Mouse (Mus musculus) MEL (cell line): ENCODE data around the gene Cfap77. TPM values are rescaled to one million over a fixed set of nuclear protein-coding genes. Genes with fewer than 3 reads are reported as not detected.

Experiments used
- DNase-seq: peaks from one replicate; pipeline ENCODE4 v3.0.0; 2011; ENCODE audit warnings: low read depth, low spot score
- H3K27ac ChIP-seq: 2 replicates; pipeline ENCODE4 v1.5.1; 2012; ENCODE audit warnings: low read depth, mild to moderate bottlenecking, control low read depth, low read length, moderate library complexity; ENCODE audit not compliant: control insufficient read depth
- H3K27me3 ChIP-seq, 2 experiments: fragments of 150-350 bp in 1 of 2; sonication (generic) in 1 of 2; 2 replicates each; pipeline ENCODE4 v1.6.1; 2012; ENCODE audit warnings: low read length in 2 of 2, mild to moderate bottlenecking in 2 of 2, improper control_type of control experiment in 1 of 2, moderate library complexity in 1 of 2; ENCODE audit not compliant: insufficient read depth in 2 of 2, control insufficient read depth in 1 of 2
- H3K36me3 ChIP-seq, 2 experiments: 2 replicates each; pipeline ENCODE4 v1.6.1; 2012 to 2014; ENCODE audit warnings: low read length in 2 of 2, improper control_type of control experiment in 1 of 2, inconsistent platforms in 1 of 2, mild to moderate bottlenecking in 1 of 2; ENCODE audit not compliant: insufficient read depth in 2 of 2, control insufficient read depth in 1 of 2
- H3K4me1 ChIP-seq, 2 experiments: fragments of 150-350 bp in 1 of 2; sonication (generic) in 1 of 2; 2 replicates each; pipeline ENCODE4 v1.6.1; 2012; ENCODE audit warnings: low read length in 2 of 2, improper control_type of control experiment in 1 of 2, mild to moderate bottlenecking in 1 of 2; ENCODE audit not compliant: insufficient read depth in 2 of 2, control insufficient read depth in 1 of 2
- H3K4me3 ChIP-seq, 2 experiments: fragments of 150-350 bp in 1 of 2; sonication (generic) in 1 of 2; 2 replicates each; pipeline ENCODE4 v1.5.1; 2012; ENCODE audit warnings: low read depth in 2 of 2, low read length in 2 of 2, mild to moderate bottlenecking in 2 of 2, moderate library complexity in 2 of 2, control low read depth in 1 of 2, improper control_type of control experiment in 1 of 2; ENCODE audit not compliant: control insufficient read depth in 1 of 2, insufficient read depth in 1 of 2
- H3K79me2 ChIP-seq: 2 replicates; pipeline ENCODE4 v1.6.1; 2012; ENCODE audit warnings: mild to moderate bottlenecking, low read length, moderate library complexity; ENCODE audit not compliant: control insufficient read depth, poor library complexity, insufficient read depth
- H3K9ac ChIP-seq: 2 replicates; pipeline ENCODE4 v1.6.1; 2012; ENCODE audit warnings: low read depth, mild to moderate bottlenecking, control low read depth, low read length, moderate library complexity; ENCODE audit not compliant: control insufficient read depth, poor library complexity, severe bottlenecking
- H3K9me3 ChIP-seq: fragments of 150-350 bp; sonication (generic); replicated peaks from 2 replicates; pipeline ENCODE4 v1.6.1; 2012; ENCODE audit warnings: mild to moderate bottlenecking, low read length, improper control_type of control experiment, moderate library complexity; ENCODE audit not compliant: insufficient read depth
- CTCF ChIP-seq, 3 experiments: IDR thresholded peaks in 2 of 3; conservative IDR thresholded peaks in 1 of 3; 2 replicates each; pipeline ENCODE4 v1.5.1; 2011 to 2012; ENCODE audit warnings: low read length in 3 of 3, low read depth in 2 of 3, mild to moderate bottlenecking in 2 of 3, improper control_type of control experiment in 1 of 3, inconsistent platforms in 1 of 3, mixed read lengths in 1 of 3, moderate library complexity in 1 of 3; ENCODE audit not compliant: control insufficient read depth in 1 of 3, insufficient read depth in 1 of 3, poor library complexity in 1 of 3, severe bottlenecking in 1 of 3
- E2F4 ChIP-seq: IDR thresholded peaks from 2 replicates; pipeline ENCODE4 v1.6.1; 2011; ENCODE audit warnings: low read depth, low read length, improper control_type of control experiment, borderline replicate concordance
- ELF1 ChIP-seq: IDR thresholded peaks from 2 replicates; pipeline ENCODE4 v1.6.1; 2014; ENCODE audit warnings: low read depth, mild to moderate bottlenecking, inconsistent platforms, low read length, improper control_type of control experiment, moderate library complexity
- EP300 ChIP-seq, 2 experiments: IDR thresholded peaks; 2 replicates each; pipeline ENCODE4 v1.6.1; 2011; ENCODE audit warnings: improper control_type of control experiment in 2 of 2, low read length in 2 of 2, low read depth in 1 of 2, mild to moderate bottlenecking in 1 of 2
- ETS1 ChIP-seq: IDR thresholded peaks from 2 replicates; pipeline ENCODE4 v1.6.1; 2012; ENCODE audit warnings: low read depth, mild to moderate bottlenecking, inconsistent platforms, low read length, improper control_type of control experiment, moderate library complexity
- GATA1 ChIP-seq: IDR thresholded peaks from 2 replicates; pipeline ENCODE4 v1.6.1; 2011; ENCODE audit warnings: low read depth, low read length, improper control_type of control experiment
- HCFC1 ChIP-seq: IDR thresholded peaks from 2 replicates; pipeline ENCODE4 v1.6.1; 2012; ENCODE audit warnings: low read depth, mild to moderate bottlenecking, inconsistent platforms, low read length, improper control_type of control experiment, moderate library complexity
- KAT2A ChIP-seq: conservative IDR thresholded peaks from 2 replicates; pipeline ENCODE4 v1.6.1; 2012; ENCODE audit warnings: low read depth, low read length, improper control_type of control experiment, inconsistent platforms
- MAX ChIP-seq: IDR thresholded peaks from 2 replicates; pipeline ENCODE4 v1.6.1; 2011; ENCODE audit warnings: low read length, improper control_type of control experiment
- MEF2A ChIP-seq: IDR thresholded peaks from 2 replicates; pipeline ENCODE4 v1.6.1; 2014; ENCODE audit warnings: low read depth, mild to moderate bottlenecking, inconsistent platforms, low read length, improper control_type of control experiment; ENCODE audit not compliant: poor library complexity, insufficient replicate concordance, severe bottlenecking; ENCODE audit errors: extremely low read depth
- MXI1 ChIP-seq: IDR thresholded peaks from 2 replicates; pipeline ENCODE4 v1.6.1; 2011; ENCODE audit warnings: mild to moderate bottlenecking, low read depth, low read length, improper control_type of control experiment
- MYC ChIP-seq: IDR thresholded peaks from 2 replicates; pipeline ENCODE4 v1.6.1; 2011; ENCODE audit warnings: low read depth, mild to moderate bottlenecking, low read length, improper control_type of control experiment, moderate library complexity
- NELFE ChIP-seq: IDR thresholded peaks from 2 replicates; pipeline ENCODE4 v1.6.1; 2011; ENCODE audit warnings: low read depth, low read length, improper control_type of control experiment
- NRF1 ChIP-seq: IDR thresholded peaks from 2 replicates; pipeline ENCODE4 v1.6.1; 2014; ENCODE audit warnings: low read depth, mild to moderate bottlenecking, inconsistent platforms, low read length, improper control_type of control experiment, moderate library complexity; ENCODE audit not compliant: poor library complexity, insufficient read depth, severe bottlenecking
- POLR2A ChIP-seq, 2 experiments: IDR thresholded peaks; 2 replicates each; pipeline ENCODE4 v1.6.1; 2011 to 2012; ENCODE audit warnings: low read length in 2 of 2, mild to moderate bottlenecking in 2 of 2, control low read depth in 1 of 2, improper control_type of control experiment in 1 of 2, low read depth in 1 of 2, moderate library complexity in 1 of 2; ENCODE audit not compliant: control insufficient read depth in 1 of 2, insufficient read depth in 1 of 2, poor library complexity in 1 of 2
- POLR2AphosphoS2 ChIP-seq: IDR thresholded peaks from 2 replicates; pipeline ENCODE4 v1.6.1; 2011; ENCODE audit warnings: low read length, improper control_type of control experiment
- POLR2AphosphoS5 ChIP-seq: IDR thresholded peaks from 2 replicates; pipeline ENCODE4 v1.6.1; 2012; ENCODE audit warnings: low read depth, borderline replicate concordance, mild to moderate bottlenecking, inconsistent platforms, low read length, moderate library complexity, mixed read lengths
- SIN3A ChIP-seq: IDR thresholded peaks from 2 replicates; pipeline ENCODE4 v1.6.1; 2012; ENCODE audit warnings: low read length, improper control_type of control experiment, inconsistent platforms
- SMC3 ChIP-seq: IDR thresholded peaks from 2 replicates; pipeline ENCODE4 v1.6.1; 2011; ENCODE audit warnings: low read depth, low read length, improper control_type of control experiment
- TBP ChIP-seq: IDR thresholded peaks from 2 replicates; pipeline ENCODE4 v1.8.0; 2011; ENCODE audit warnings: low read depth, low read length, improper control_type of control experiment
- TCF12 ChIP-seq: IDR thresholded peaks from 2 replicates; pipeline ENCODE4 v1.6.1; 2014; ENCODE audit warnings: low read depth, mild to moderate bottlenecking, inconsistent platforms, low read length, improper control_type of control experiment, moderate library complexity
- UBTF ChIP-seq: IDR thresholded peaks from 2 replicates; pipeline ENCODE4 v1.6.1; 2012; ENCODE audit warnings: low read depth, mild to moderate bottlenecking, inconsistent platforms, low read length, improper control_type of control experiment, moderate library complexity, borderline replicate concordance; ENCODE audit not compliant: insufficient read depth
- USF1 ChIP-seq: IDR thresholded peaks from 2 replicates; pipeline ENCODE4 v1.6.1; 2014; ENCODE audit warnings: low read depth, mild to moderate bottlenecking, inconsistent platforms, low read length, improper control_type of control experiment, moderate library complexity
- ZC3H11A ChIP-seq: IDR thresholded peaks from 2 replicates; pipeline ENCODE4 v1.6.1; 2012; ENCODE audit warnings: low read depth, mild to moderate bottlenecking, inconsistent platforms, low read length, improper control_type of control experiment
- ZKSCAN1 ChIP-seq: IDR thresholded peaks from 2 replicates; pipeline ENCODE4 v1.6.1; 2012; ENCODE audit warnings: low read depth, mild to moderate bottlenecking, inconsistent platforms, low read length, improper control_type of control experiment, moderate library complexity
- ZMIZ1 ChIP-seq: IDR thresholded peaks from 2 replicates; pipeline ENCODE4 v1.6.1; 2012; ENCODE audit warnings: low read depth, mild to moderate bottlenecking, inconsistent platforms, low read length, improper control_type of control experiment, moderate library complexity
- polyA plus RNA-seq, 2 experiments: library from polyadenylated mRNA; stranded (reverse) in 1 of 2; unstranded in 1 of 2; fragments of >175 nt in 1 of 2; fragments of >200 nt in 1 of 2; gene quantifications; 2 replicates each; pipeline versions ENCODE4 v1.2.1 to v1.2.4; 2012; ENCODE audit warnings: low replicate concordance in 2 of 2, low read depth in 1 of 2; ENCODE audit not compliant: insufficient read length in 2 of 2, insufficient read depth in 1 of 2, missing spikeins in 1 of 2
- total RNA-seq: library from RNA; depleted of rRNA; stranded (reverse); fragments of 300-350 nt; gene quantifications from 2 replicates; pipeline ENCODE4 v1.2.3, GENCODE M21; 2012

The Cfap77 gene
- total and polyA plus RNA-seq, 3 experiments, result 1.1 to 2.4 TPM; not detected in 1

- Histone ChIP-seq H3K27ac (peak within 1 kb of the TSS; percentile 97), H3K4me1 (peaks cover 0 to 13% of the 10 kb centered on the region in 2 experiments; a peak in 2 of 4 replicates), H3K36me3 (peaks cover 0 to 13% of the 10 kb centered on the region in 2 experiments; a peak in 2 of 4 replicates), H3K27me3 (no peaks in the 10 kb centered on the region), H3K9me3 (no peaks in the 10 kb centered on the region), H3K4me3 (peak within 1 kb of the TSS; percentile 72 to 75), H3K79me2 (peaks cover 18% of the 10 kb centered on the region), H3K9ac (peak within 1 kb of the TSS; percentile 99)
- peak; percentile 73 for TF ChIP-seq TBP
- TF ChIP-seq ZC3H11A, result no peak
- TF ChIP-seq MAX, result peak; percentile 59; the same call in 1 of the 2 replicates
- peak; percentile 93 for TF ChIP-seq POLR2AphosphoS2
- 0 out of 2 replicates have a peak, but pooled peaks have one; percentile 51 for TF ChIP-seq USF1
- TF ChIP-seq EP300 (IDR thresholded peaks at IDR 0.05; ENCODE audit: low read depth in 1 of 2, low read length in 2 of 2), result peak in 1 of 2 experiments; percentile 32; a peak in 2 of 4 replicates
- TF ChIP-seq MXI1, result peak; percentile 89
- 0 out of 2 replicates have a peak, but pooled peaks have one; percentile 59 for TF ChIP-seq E2F4
- TF ChIP-seq POLR2AphosphoS5, result no peak
- TF ChIP-seq UBTF, result no peak
- TF ChIP-seq GATA1, result peak; percentile 36; the same call in 1 of the 2 replicates
- peak; percentile 63 for TF ChIP-seq KAT2A
- peak; percentile 77 for TF ChIP-seq NRF1
- TF ChIP-seq ELF1, result peak; percentile 98
- TF ChIP-seq MEF2A, result 0 out of 2 replicates have a peak, but pooled peaks have one; percentile 13
- TF ChIP-seq CTCF (IDR thresholded peaks at IDR 0.05 in 2 of 3, conservative IDR thresholded peaks at IDR 0.05 in 1 of 3; ENCODE audit: control insufficient read depth in 1 of 3, insufficient read depth in 1 of 3, low read depth in 2 of 3, low read length in 3 of 3, poor library complexity in 1 of 3, severe bottlenecking in 1 of 3), result no peak
- peak; percentile 76; the same call in 1 of the 2 replicates for TF ChIP-seq MYC
- TF ChIP-seq NELFE, result peak; percentile 98
- TF ChIP-seq TCF12, result peak; percentile 38; the same call in 1 of the 2 replicates
- peak; percentile 99 for TF ChIP-seq SIN3A
- no peak for TF ChIP-seq ZKSCAN1
- peak; percentile 74 for TF ChIP-seq ETS1
- TF ChIP-seq ZMIZ1, result peak; percentile 90
- peak; percentile 83 to 95 for TF ChIP-seq POLR2A (IDR thresholded peaks at IDR 0.05; ENCODE audit: control insufficient read depth in 1 of 2, insufficient read depth in 1 of 2, low read depth in 1 of 2, low read length in 2 of 2, poor library complexity in 1 of 2)
- peak; percentile 91 for TF ChIP-seq HCFC1
- no peak for TF ChIP-seq SMC3
- DNase-seq, result peak; percentile 98
These were observed 5.3 kb upstream of the Cfap77 start, which contains the start of gene Ttf1 for GRCm38 (mm10) chr2:29060135-29060597. Gene Ttf1, plus strand, starts transcription at chr2:29060262.
